Mouse (Mus musculus) testis, adult 2 months (tissue): ENCODE data around the gene Cldn19.

Experiments
- CTCF ChIP-seq: fragments of 200-500 bp; IDR thresholded peaks from 2 replicates; pipeline ENCODE4 v1.5.1; 2012; ENCODE audit warnings: low read depth, mild to moderate bottlenecking, inconsistent platforms, low read length, moderate library complexity; ENCODE audit not compliant: control insufficient read depth, insufficient read depth, insufficient replicate concordance
- POLR2A ChIP-seq: fragments of 200-500 bp; IDR thresholded peaks from 2 replicates; pipeline ENCODE4 v1.6.1; 2012; ENCODE audit warnings: low read depth, mild to moderate bottlenecking, inconsistent platforms, low read length, moderate library complexity; ENCODE audit not compliant: control insufficient read depth

GRCm38 (mm10) chr4:119274627-119275026 lies 19.4 kb downstream of the Cldn19 start:
- TF ChIP-seq POLR2A, result no peak
- no peak for TF ChIP-seq CTCF
